ENCODE assay signal across 8 mouse cellular contexts in the genomic region with DNA sequence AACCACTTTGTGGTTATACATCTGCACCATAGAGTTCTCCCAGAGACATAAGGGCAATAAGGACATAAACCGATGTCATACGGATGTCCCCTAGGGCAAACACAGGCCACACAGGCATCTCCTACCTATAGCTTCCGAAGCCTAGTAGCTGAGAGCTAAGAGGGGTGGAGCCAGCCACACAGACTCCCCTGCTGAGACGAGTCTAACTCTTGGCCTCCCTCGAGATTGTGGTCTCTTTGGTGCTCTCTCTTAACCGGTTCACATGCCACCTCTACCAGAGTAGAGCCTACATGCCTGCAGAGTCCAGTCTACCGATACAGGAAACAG. TPM values are rescaled to one million over a fixed set of nuclear protein-coding genes. Genes with fewer than 3 reads are reported as not detected.
DNase-seq lines count a peak whose midpoint lies in the region; ATAC-seq and TF ChIP-seq lines count a peak whose summit lies in the region.

No protein-coding gene starts in this region.

- no peak for TF ChIP-seq POLR2A in limb, embryonic 14.5 days (IDR thresholded peaks at IDR 0.05; ENCODE audit: borderline replicate concordance, extremely low read depth, insufficient read depth, insufficient read length)
- no peak for TF ChIP-seq POLR2A in small intestine, adult 2 months (IDR thresholded peaks at IDR 0.05; ENCODE audit: low read depth, low read length)

- peak overlapping the region; percentile 61 for H3K4me3 ChIP-seq in lung, embryonic 15.5 days
- peak overlapping the region; percentile 68 for H3K4me3 ChIP-seq in embryonic facial prominence, embryonic 13.5 days
- H3K4me3 ChIP-seq in limb, embryonic 14.5 days (replicated peaks; ENCODE audit: low read length): peak overlapping the region; percentile 76
- peak overlapping the region; percentile 90 for H3K4me3 ChIP-seq in small intestine, adult 2 months (ENCODE audit: low read depth, low read length)

- ATAC-seq in lung, embryonic 15.5 days (ENCODE audit: borderline replicate concordance, extremely low read depth, low FRiP score, low TSS enrichment): no peak
- ATAC-seq in embryonic facial prominence, embryonic 13.5 days (ENCODE audit: insufficient number of reproducible peaks, insufficient read depth, low FRiP score, low TSS enrichment, low read depth): no peak
- no peak for ATAC-seq in limb, embryonic 14.5 days (ENCODE audit: low FRiP score, low read depth)

- no peak for DNase-seq in lung, postnatal 4 days
- no peak for DNase-seq in limb, embryonic 14.5 days (ENCODE audit: low spot score)
- no peak for DNase-seq in spleen, adult 18-20 months
- no peak for DNase-seq in adrenal gland, postnatal 14 days
- no peak for DNase-seq in urinary bladder, postnatal 25 days (ENCODE audit: low spot score)

- 14% methylated on average over 7 of the region's 7 CpGs for WGBS in lung, embryonic 15.5 days
- WGBS in embryonic facial prominence, embryonic 13.5 days: 12% methylated on average over 7 of the region's 7 CpGs
- 8% methylated on average over 7 of the region's 7 CpGs for WGBS in limb, embryonic 14.5 days
- WGBS in small intestine, adult 2 months: 7% methylated on average over 7 of the region's 7 CpGs

- no peaks in the 10 kb centered on the region for H3K9me3 ChIP-seq in lung, embryonic 15.5 days
- H3K9me3 ChIP-seq in embryonic facial prominence, embryonic 13.5 days: no peaks in the 10 kb centered on the region
- H3K9me3 ChIP-seq in limb, embryonic 14.5 days (ENCODE audit: control insufficient read depth, low read length): no peaks in the 10 kb centered on the region

- no peak overlapping the region for H3K27ac ChIP-seq in lung, embryonic 15.5 days
- H3K27ac ChIP-seq in embryonic facial prominence, embryonic 13.5 days: no peak overlapping the region
- no peak overlapping the region for H3K27ac ChIP-seq in limb, embryonic 14.5 days (replicated peaks; ENCODE audit: low read depth, low read length)
- H3K27ac ChIP-seq in small intestine, adult 2 months (ENCODE audit: insufficient read depth, low read depth, low read length): peak overlapping the region; percentile 64

- no peak for TF ChIP-seq CTCF in small intestine, adult 2 months (IDR thresholded peaks at IDR 0.05; ENCODE audit: extremely low read depth, insufficient read length, insufficient replicate concordance, low read depth, low read length)

- no peaks in the 10 kb centered on the region for H3K36me3 ChIP-seq in lung, embryonic 15.5 days
- no peaks in the 10 kb centered on the region for H3K36me3 ChIP-seq in embryonic facial prominence, embryonic 13.5 days
- H3K36me3 ChIP-seq in limb, embryonic 14.5 days (ENCODE audit: control insufficient read depth, insufficient read depth, low read length): no peaks in the 10 kb centered on the region
- H3K36me3 ChIP-seq in small intestine, adult 2 months (ENCODE audit: control insufficient read depth, insufficient read depth, low read length): no peaks in the 10 kb centered on the region

- H3K4me2 ChIP-seq in lung, embryonic 15.5 days: peak overlapping the region; percentile 99
- H3K4me2 ChIP-seq in embryonic facial prominence, embryonic 13.5 days: peak overlapping the region; percentile 100
- H3K4me2 ChIP-seq in limb, embryonic 14.5 days (replicated peaks; ENCODE audit: low read depth, low read length, severe bottlenecking): peak overlapping the region; percentile 97

- peaks cover 15% of the 10 kb centered on the region for H3K4me1 ChIP-seq in lung, embryonic 15.5 days
- peaks cover 15% of the 10 kb centered on the region for H3K4me1 ChIP-seq in embryonic facial prominence, embryonic 13.5 days
- H3K4me1 ChIP-seq in limb, embryonic 14.5 days (ENCODE audit: control insufficient read depth, insufficient read depth, low read length): peaks cover 12% of the 10 kb centered on the region
- H3K4me1 ChIP-seq in small intestine, adult 2 months (ENCODE audit: control insufficient read depth, insufficient read depth, insufficient read length, low read length): peaks cover 34% of the 10 kb centered on the region

- peak overlapping the region; percentile 63; the same call in 1 of the 2 replicates for H3K9ac ChIP-seq in lung, embryonic 15.5 days
- H3K9ac ChIP-seq in embryonic facial prominence, embryonic 13.5 days: peak overlapping the region; percentile 73
- H3K9ac ChIP-seq in limb, embryonic 14.5 days (ENCODE audit: low read depth, low read length, severe bottlenecking): peak overlapping the region; percentile 55; the same call in 1 of the 2 replicates

- no peaks in the 10 kb centered on the region for H3K27me3 ChIP-seq in lung, embryonic 15.5 days
- no peaks in the 10 kb centered on the region for H3K27me3 ChIP-seq in embryonic facial prominence, embryonic 13.5 days
- no peaks in the 10 kb centered on the region for H3K27me3 ChIP-seq in limb, embryonic 14.5 days (ENCODE audit: control insufficient read depth, insufficient read depth, low read length)
- no peaks in the 10 kb centered on the region for H3K27me3 ChIP-seq in small intestine, adult 2 months (ENCODE audit: control insufficient read depth, insufficient read depth, low read length)

RNA-seq across cellular contexts. Expression of gene Mcrip2, which starts 1.1 kb away (rescaled TPM):
- polyA plus RNA-seq in lung, embryonic 15.5 days (2015; fragmentation: Nextera tagmentation; extraction: Ambion mirVana): 18.1 and 21.7 TPM in 2 replicates
- polyA plus RNA-seq in embryonic facial prominence, embryonic 13.5 days (2015; fragmentation: Nextera tagmentation; extraction: Ambion mirVana): 11.1 and 13.4 TPM in 2 replicates
- 12.3 and 13.1 TPM in 2 replicates for polyA plus RNA-seq in limb, embryonic 14.5 days (2012; rRNA removed)
- polyA plus RNA-seq in limb, embryonic 14.5 days (2014; fragmentation: Nextera tagmentation; extraction: Ambion mirVana): 13.4 and 20.2 TPM in 2 replicates
- 84.8 and 111 TPM in 2 replicates for polyA plus RNA-seq in small intestine, adult 2 months (2012; rRNA removed)
- total RNA-seq in adrenal gland, postnatal 14 days (2021): 336 and 337 TPM in 2 replicates

RNA-seq across cellular contexts. Expression of gene Wdr90, which starts 6.2 kb away (rescaled TPM):
- polyA plus RNA-seq in lung, embryonic 15.5 days (2015; fragmentation: Nextera tagmentation; extraction: Ambion mirVana): 32.2 and 32.8 TPM in 2 replicates
- polyA plus RNA-seq in embryonic facial prominence, embryonic 13.5 days (2015; fragmentation: Nextera tagmentation; extraction: Ambion mirVana): 30.0 and 31.2 TPM in 2 replicates
- 68.0 and 90.0 TPM in 2 replicates for polyA plus RNA-seq in limb, embryonic 14.5 days (2012; rRNA removed)
- polyA plus RNA-seq in limb, embryonic 14.5 days (2014; fragmentation: Nextera tagmentation; extraction: Ambion mirVana): 18.1 and 22.1 TPM in 2 replicates
- 8.3 and 13.3 TPM in 2 replicates for polyA plus RNA-seq in small intestine, adult 2 months (2012; rRNA removed)
- 23.1 and 23.2 TPM in 2 replicates for total RNA-seq in adrenal gland, postnatal 14 days (2021)

RNA-seq across cellular contexts. Expression of gene Mettl26, which starts 7.4 kb away (rescaled TPM):
- polyA plus RNA-seq in lung, embryonic 15.5 days (2015; fragmentation: Nextera tagmentation; extraction: Ambion mirVana): 51.4 and 53.5 TPM in 2 replicates
- 47.1 and 50.6 TPM in 2 replicates for polyA plus RNA-seq in embryonic facial prominence, embryonic 13.5 days (2015; fragmentation: Nextera tagmentation; extraction: Ambion mirVana)
- 61.7 and 62.9 TPM in 2 replicates for polyA plus RNA-seq in limb, embryonic 14.5 days (2012; rRNA removed)
- 51.4 and 52.0 TPM in 2 replicates for polyA plus RNA-seq in limb, embryonic 14.5 days (2014; fragmentation: Nextera tagmentation; extraction: Ambion mirVana)
- 149 and 196 TPM in 2 replicates for polyA plus RNA-seq in small intestine, adult 2 months (2012; rRNA removed)
- total RNA-seq in adrenal gland, postnatal 14 days (2021): 72.1 and 88.0 TPM in 2 replicates

RNA-seq across cellular contexts. Expression of gene Wfikkn1, which starts 13.2 kb away (rescaled TPM):
- polyA plus RNA-seq in lung, embryonic 15.5 days (2015; fragmentation: Nextera tagmentation; extraction: Ambion mirVana): 0.35 and 0.40 TPM in 2 replicates
- polyA plus RNA-seq in embryonic facial prominence, embryonic 13.5 days (2015; fragmentation: Nextera tagmentation; extraction: Ambion mirVana): 0.56 and 0.73 TPM in 2 replicates
- 1.2 and 1.4 TPM in 2 replicates for polyA plus RNA-seq in limb, embryonic 14.5 days (2012; rRNA removed)
- polyA plus RNA-seq in limb, embryonic 14.5 days (2014; fragmentation: Nextera tagmentation; extraction: Ambion mirVana): 0.68 and 0.77 TPM in 2 replicates
- 0.72 and 2.6 TPM in 2 replicates for polyA plus RNA-seq in small intestine, adult 2 months (2012; rRNA removed)
- total RNA-seq in adrenal gland, postnatal 14 days (2021): 1.2 and 1.5 TPM in 2 replicates

RNA-seq across cellular contexts. Expression of gene Rhot2, which starts 22.8 kb away (rescaled TPM):
- 20.1 and 20.6 TPM in 2 replicates for polyA plus RNA-seq in lung, embryonic 15.5 days (2015; fragmentation: Nextera tagmentation; extraction: Ambion mirVana)
- polyA plus RNA-seq in embryonic facial prominence, embryonic 13.5 days (2015; fragmentation: Nextera tagmentation; extraction: Ambion mirVana): 26.4 and 31.4 TPM in 2 replicates
- polyA plus RNA-seq in limb, embryonic 14.5 days (2012; rRNA removed): 101 and 126 TPM in 2 replicates
- polyA plus RNA-seq in limb, embryonic 14.5 days (2014; fragmentation: Nextera tagmentation; extraction: Ambion mirVana): 10.6 and 16.9 TPM in 2 replicates
- 54.9 and 87.5 TPM in 2 replicates for polyA plus RNA-seq in small intestine, adult 2 months (2012; rRNA removed)
- total RNA-seq in adrenal gland, postnatal 14 days (2021): 95.9 and 108 TPM in 2 replicates
